In the genomic region with DNA sequence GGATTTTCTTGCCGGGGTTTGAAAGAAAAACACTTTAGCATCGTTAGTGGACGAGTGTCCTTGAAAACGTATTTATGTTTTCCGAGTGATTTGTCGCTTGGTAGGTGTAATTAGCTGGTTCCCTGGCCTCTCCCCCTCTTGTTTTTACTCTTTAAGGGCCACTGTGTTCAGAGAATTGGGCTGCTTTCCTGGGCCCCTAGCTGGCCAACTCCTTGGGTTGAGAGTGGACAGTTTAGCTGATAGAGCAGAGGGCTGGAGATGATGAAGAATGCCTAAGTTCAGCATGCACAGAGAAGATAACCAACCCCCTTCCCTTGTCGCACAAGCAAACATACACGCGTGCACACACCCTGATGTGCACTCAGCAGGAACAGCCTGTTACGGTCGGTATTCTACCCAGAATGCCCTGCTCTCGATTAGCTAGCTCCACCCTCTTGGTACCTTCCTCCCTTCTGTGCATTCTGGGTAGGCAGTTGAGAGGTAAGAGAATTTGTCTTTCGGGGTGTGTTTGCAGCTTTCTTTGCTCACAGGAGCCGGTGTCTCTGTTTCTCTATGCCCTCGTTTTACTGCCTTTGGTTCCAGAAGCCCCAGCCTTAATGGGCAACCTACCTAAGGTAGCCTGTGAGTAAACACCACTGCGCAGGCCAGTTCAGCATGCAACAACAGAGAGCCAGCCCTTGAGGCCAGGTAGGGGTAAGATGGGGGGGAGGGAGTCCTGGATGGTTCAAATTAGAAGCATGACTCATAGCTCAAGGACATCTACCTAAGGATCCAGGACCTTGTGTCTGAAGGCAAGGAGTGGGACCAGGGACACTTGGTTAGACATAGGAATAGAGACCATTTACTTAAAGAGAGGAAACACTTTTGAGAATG, we compare ENCODE assay signal across 10 mouse cellular contexts.
A peak's percentile ranks its signal among the peaks of the same experiment; 100 is the strongest.
DNase-seq lines count a peak whose midpoint lies in the region; ATAC-seq and TF ChIP-seq lines count a peak whose summit lies in the region.
"Had no signal": no experiment of that assay in that cellular context is flagged by ENCODE, and none has a peak within 500 bp of the region (broad histone marks: within the 10 kb centered on the region; RNA-seq: fewer than 3 reads in every experiment).

No protein-coding gene starts in this region.

- 61% methylated on average over 16 of the region's 16 CpGs for WGBS in heart, embryonic 10.5 days
- WGBS in limb, embryonic 15.5 days: 41% methylated on average over 16 of the region's 16 CpGs

- H3K9me3 ChIP-seq in heart, embryonic 10.5 days: no peaks in the 10 kb centered on the region
- no peaks in the 10 kb centered on the region for H3K9me3 ChIP-seq in limb, embryonic 15.5 days
- H3K9me3 ChIP-seq: heart, embryonic 15.5 days had no signal

- no peak; the same call in 1 of the 2 replicates for TF ChIP-seq POLR2A in testis, adult 2 months (IDR thresholded peaks at IDR 0.05; ENCODE audit: control insufficient read depth, low read depth, low read length)

- H3K36me3 ChIP-seq in heart, embryonic 10.5 days: no peaks in the 10 kb centered on the region
- no peaks in the 10 kb centered on the region for H3K36me3 ChIP-seq in testis, adult 2 months (ENCODE audit: control insufficient read depth, insufficient read depth, low read length)
- H3K36me3 ChIP-seq in limb, embryonic 15.5 days: no peaks in the 10 kb centered on the region
- H3K36me3 ChIP-seq: heart, embryonic 15.5 days had no signal

- DNase-seq in heart, embryonic 10.5 days (ENCODE audit: low spot score): peak; percentile 93
- DNase-seq in heart, adult 18-20 months: no peak
- no peak for DNase-seq in testis, postnatal 14 days (ENCODE audit: low spot score)
- no peak for DNase-seq in layer of hippocampus, postnatal 25 days (ENCODE audit: extremely low spot score in 1 of 2, low spot score in 1 of 2)
- no peak for DNase-seq in gastrocnemius, postnatal 36 days
- no peak for DNase-seq in cerebellum, adult 9-11 months
- DNase-seq: thymus, postnatal 36 days had no signal

- peaks cover 18% of the 10 kb centered on the region for H3K4me1 ChIP-seq in heart, embryonic 10.5 days
- peaks cover 7% of the 10 kb centered on the region for H3K4me1 ChIP-seq in testis, adult 2 months (ENCODE audit: control insufficient read depth, insufficient read depth, low read length)
- H3K4me1 ChIP-seq in limb, embryonic 15.5 days: peaks cover 18% of the 10 kb centered on the region

- H3K4me3 ChIP-seq in heart, embryonic 10.5 days: peak overlapping the region; percentile 35
- peak overlapping the region; percentile 37 for H3K4me3 ChIP-seq in testis, adult 2 months (ENCODE audit: control insufficient read depth, low read depth, low read length)
- no peak overlapping the region for H3K4me3 ChIP-seq in limb, embryonic 15.5 days
- H3K4me3 ChIP-seq: heart, embryonic 15.5 days had no signal

- peak overlapping the region; percentile 25 for H3K4me2 ChIP-seq in limb, embryonic 15.5 days
- H3K4me2 ChIP-seq: heart, embryonic 15.5 days had no signal

- no peaks in the 10 kb centered on the region for H3K27me3 ChIP-seq in heart, embryonic 10.5 days (ENCODE audit: insufficient read depth, poor library complexity, severe bottlenecking)
- no peaks in the 10 kb centered on the region for H3K27me3 ChIP-seq in testis, adult 2 months (ENCODE audit: control insufficient read depth, insufficient read depth, low read length)
- H3K27me3 ChIP-seq in limb, embryonic 15.5 days: no peaks in the 10 kb centered on the region
- H3K27me3 ChIP-seq: heart, embryonic 15.5 days had no signal

- TF ChIP-seq CTCF in testis, adult 2 months (IDR thresholded peaks at IDR 0.05; ENCODE audit: control insufficient read depth, insufficient read depth, insufficient replicate concordance, low read depth, low read length): no peak

- no peak for ATAC-seq in limb, embryonic 15.5 days (ENCODE audit: insufficient number of reproducible peaks, low FRiP score, low TSS enrichment, low read depth)

- intact Hi-C loops in gastrocnemius, postnatal 36 days (cut with DNase I): no loop called here

- H3K9ac ChIP-seq in limb, embryonic 15.5 days: no peak overlapping the region
- H3K9ac ChIP-seq: heart, embryonic 15.5 days had no signal

- peak overlapping the region; percentile 78 for H3K27ac ChIP-seq in heart, embryonic 10.5 days
- no peak overlapping the region; the same call in 1 of the 2 replicates for H3K27ac ChIP-seq in testis, adult 2 months (ENCODE audit: control insufficient read depth, insufficient read depth, low read depth, low read length)
- peak overlapping the region; percentile 68 for H3K27ac ChIP-seq in limb, embryonic 15.5 days
- H3K27ac ChIP-seq: heart, embryonic 15.5 days had no signal
